ENCODE assay signal across 18 mouse cellular contexts in genomic region chr13:109951466-109951865, GRCm38 (mm10).
A peak's percentile ranks its signal among the peaks of the same experiment; 100 is the strongest.
DNase-seq lines count a peak whose midpoint lies in the region; ATAC-seq and TF ChIP-seq lines count a peak whose summit lies in the region.
"Had no signal": no experiment of that assay in that cellular context is flagged by ENCODE, and none has a peak within 500 bp of the region (broad histone marks: within the 10 kb centered on the region; RNA-seq: fewer than 3 reads in every experiment).

No protein-coding gene starts in this region.

- no peak overlapping the region for H3K4me2 ChIP-seq in forebrain, embryonic 15.5 days (replicated peaks)
- no peak overlapping the region for H3K4me2 ChIP-seq in hindbrain, embryonic 12.5 days (replicated peaks)
- H3K4me2 ChIP-seq: embryonic facial prominence, embryonic 12.5 days; liver, embryonic 11.5 days; midbrain, embryonic 12.5 days had no signal

- H3K36me3 ChIP-seq in forebrain, embryonic 15.5 days = peaks cover 57% of the 10 kb centered on the region
- peaks cover 44% of the 10 kb centered on the region for H3K36me3 ChIP-seq in hindbrain, embryonic 12.5 days

- ATAC-seq in frontal cortex, adult (ENCODE audit: low TSS enrichment) = peak; percentile 27; the same call in 1 of the 2 replicates
- ATAC-seq in forebrain, embryonic 15.5 days (replicated peaks) = no peak
- ATAC-seq in hindbrain, embryonic 12.5 days (ENCODE audit: low FRiP score) = no peak
- ATAC-seq: inflammation-experienced regulatory T-cells, adult 6 months had no signal

- no peaks in the 10 kb centered on the region for H3K27me3 ChIP-seq in forebrain, embryonic 15.5 days
- no peaks in the 10 kb centered on the region for H3K27me3 ChIP-seq in hindbrain, embryonic 12.5 days
- H3K27me3 ChIP-seq: embryonic facial prominence, embryonic 12.5 days; midbrain, embryonic 12.5 days had no signal

- H3K9ac ChIP-seq in forebrain, embryonic 15.5 days (replicated peaks) = no peak overlapping the region
- H3K9ac ChIP-seq in hindbrain, embryonic 12.5 days = no peak overlapping the region
- H3K9ac ChIP-seq: embryonic facial prominence, embryonic 12.5 days; midbrain, embryonic 12.5 days had no signal

- no peak for TF ChIP-seq POLR2A in lung, adult 2 months (IDR thresholded peaks at IDR 0.05; ENCODE audit: borderline replicate concordance, extremely low read depth, low read depth, low read length)

- no peaks in the 10 kb centered on the region for H3K4me1 ChIP-seq in lung, adult 2 months (ENCODE audit: control insufficient read depth, insufficient read depth, low read length)
- no peaks in the 10 kb centered on the region for H3K4me1 ChIP-seq in forebrain, embryonic 15.5 days
- no peaks in the 10 kb centered on the region for H3K4me1 ChIP-seq in hindbrain, embryonic 12.5 days
- H3K4me1 ChIP-seq: embryonic facial prominence, embryonic 12.5 days; midbrain, embryonic 12.5 days had no signal

- 58% methylated on average over 14 of the region's 14 CpGs for WGBS in lung, adult 2 months
- 84% methylated on average over 14 of the region's 14 CpGs for WGBS in forebrain, embryonic 15.5 days
- WGBS in hindbrain, embryonic 12.5 days = 71% methylated on average over 14 of the region's 14 CpGs

- no peak for DNase-seq in frontal cortex, postnatal 14 days (ENCODE audit: low spot score in 2 of 2)
- peak; percentile 10 for DNase-seq in lung, postnatal 10 days
- no peak for DNase-seq in lung, adult 2 months
- peak; percentile 47 to 59 for DNase-seq in gastrocnemius, adult 8-10 months (ENCODE audit: low spot score in 2 of 2)
- DNase-seq in MN1 (ENCODE audit: low spot score) = no peak
- DNase-seq: cerebellum, adult 9-10 months; heart, postnatal 4 days; kidney, adult 8-10 months; kidney, postnatal 36 days; right cerebral cortex, postnatal 14 days had no signal

- no peak overlapping the region for H3K4me3 ChIP-seq in lung, adult 2 months (replicated peaks; ENCODE audit: extremely low read depth, low read depth, low read length)
- no peak overlapping the region for H3K4me3 ChIP-seq in forebrain, embryonic 15.5 days
- no peak overlapping the region for H3K4me3 ChIP-seq in hindbrain, embryonic 12.5 days
- H3K4me3 ChIP-seq: embryonic facial prominence, embryonic 12.5 days; midbrain, embryonic 12.5 days had no signal

- H3K27ac ChIP-seq in forebrain, embryonic 15.5 days (replicated peaks) = no peak overlapping the region
- H3K27ac ChIP-seq in hindbrain, embryonic 12.5 days = no peak overlapping the region
- H3K27ac ChIP-seq: embryonic facial prominence, embryonic 12.5 days; macrophage; midbrain, embryonic 12.5 days had no signal

- no peaks in the 10 kb centered on the region for H3K9me3 ChIP-seq in forebrain, embryonic 15.5 days
- no peaks in the 10 kb centered on the region for H3K9me3 ChIP-seq in hindbrain, embryonic 12.5 days (replicated peaks)
- H3K9me3 ChIP-seq: embryonic facial prominence, embryonic 12.5 days; midbrain, embryonic 12.5 days had no signal

- TF ChIP-seq CTCF in lung, adult 2 months (IDR thresholded peaks at IDR 0.05; ENCODE audit: insufficient read depth, low read length) = no peak

Comparison
In these comparisons a context has a peak if more than half of its experiments do, and no peak if none do; other contexts are left out.
1. DNase-seq: peak in lung, postnatal 10 days (single experiment) and gastrocnemius, adult 8-10 months (2 of 2); none in frontal cortex, postnatal 14 days (0 of 2), lung, adult 2 months (single experiment) and MN1 (single experiment).